Comparison of ENCODE assay signal across 28 mouse cellular contexts in the genomic region with DNA sequence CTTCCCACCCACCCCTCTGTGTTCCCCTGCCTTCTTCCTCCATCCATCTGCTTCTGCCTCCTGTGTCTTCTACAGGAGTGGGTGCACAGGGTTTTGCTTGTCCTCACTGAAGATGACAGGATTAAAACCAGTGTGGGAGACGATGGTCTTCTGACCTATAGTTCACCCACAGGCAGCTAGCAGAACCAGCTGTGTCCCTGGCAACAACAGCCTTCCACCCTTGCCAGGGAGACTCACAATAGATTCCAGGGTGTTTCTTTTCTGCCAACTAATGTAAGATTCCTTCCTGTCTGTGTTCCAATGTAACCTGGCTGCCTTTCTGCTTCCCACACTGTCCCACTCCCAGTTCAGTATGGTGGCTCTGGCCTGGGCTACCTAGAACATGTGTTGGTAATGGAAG. TPM values are rescaled to one million over a fixed set of nuclear protein-coding genes. Genes with fewer than 3 reads are reported as not detected.
DNase-seq lines count a peak whose midpoint lies in the region; ATAC-seq and TF ChIP-seq lines count a peak whose summit lies in the region.
"Had no signal": no experiment of that assay in that cellular context is flagged by ENCODE, and none has a peak within 500 bp of the region (broad histone marks: within the 10 kb centered on the region; RNA-seq: fewer than 3 reads in every experiment).

No protein-coding gene starts in this region.

- no peaks in the 10 kb centered on the region for H3K9me3 ChIP-seq in lung, embryonic 15.5 days
- H3K9me3 ChIP-seq in lung, postnatal 0 days (ENCODE audit: low read length), result no peaks in the 10 kb centered on the region
- H3K9me3 ChIP-seq in midbrain, embryonic 16.5 days (replicated peaks; ENCODE audit: control insufficient read depth, low read length, poor library complexity, severe bottlenecking), result no peaks in the 10 kb centered on the region
- H3K9me3 ChIP-seq: embryonic facial prominence, embryonic 10.5 days; embryonic facial prominence, embryonic 15.5 days; forebrain, embryonic 13.5 days; G1E; heart, embryonic 10.5 days; heart, embryonic 15.5 days; kidney, embryonic 15.5 days; limb, embryonic 10.5 days; limb, embryonic 15.5 days; liver, embryonic 13.5 days; midbrain, embryonic 12.5 days; neural tube, embryonic 13.5 days had no signal

- H3K27me3 ChIP-seq in lung, embryonic 15.5 days, result no peaks in the 10 kb centered on the region
- H3K27me3 ChIP-seq in lung, postnatal 0 days (replicated peaks; ENCODE audit: insufficient read depth, low read length), result no peaks in the 10 kb centered on the region
- no peaks in the 10 kb centered on the region for H3K27me3 ChIP-seq in midbrain, embryonic 16.5 days (ENCODE audit: control insufficient read depth, insufficient read depth, low read depth, low read length)
- H3K27me3 ChIP-seq: embryonic facial prominence, embryonic 15.5 days; forebrain, embryonic 13.5 days; heart, embryonic 15.5 days; kidney, embryonic 15.5 days; limb, embryonic 15.5 days; liver, embryonic 13.5 days; midbrain, embryonic 12.5 days; neural tube, embryonic 13.5 days had no signal

- peak overlapping the region; percentile 26 for H3K27ac ChIP-seq in lung, embryonic 15.5 days
- H3K27ac ChIP-seq in lung, postnatal 0 days (ENCODE audit: low read length), result no peak overlapping the region
- H3K27ac ChIP-seq in midbrain, embryonic 16.5 days (ENCODE audit: low read length), result no peak overlapping the region
- H3K27ac ChIP-seq: embryonic facial prominence, embryonic 10.5 days; embryonic facial prominence, embryonic 15.5 days; forebrain, embryonic 13.5 days; heart, embryonic 10.5 days; heart, embryonic 15.5 days; kidney, embryonic 15.5 days; limb, embryonic 10.5 days; limb, embryonic 15.5 days; liver, embryonic 13.5 days; midbrain, embryonic 12.5 days; neural tube, embryonic 13.5 days had no signal

- H3K9ac ChIP-seq in lung, embryonic 15.5 days, result no peak overlapping the region
- H3K9ac ChIP-seq in lung, postnatal 0 days (replicated peaks; ENCODE audit: low read depth), result no peak overlapping the region
- H3K9ac ChIP-seq in midbrain, embryonic 16.5 days (ENCODE audit: low read depth, low read length), result no peak overlapping the region
- H3K9ac ChIP-seq: embryonic facial prominence, embryonic 15.5 days; forebrain, embryonic 13.5 days; heart, embryonic 15.5 days; kidney, embryonic 15.5 days; limb, embryonic 15.5 days; liver, embryonic 13.5 days; midbrain, embryonic 12.5 days; neural tube, embryonic 13.5 days had no signal

- no peak overlapping the region for H3K4me2 ChIP-seq in lung, embryonic 15.5 days
- no peak overlapping the region for H3K4me2 ChIP-seq in lung, postnatal 0 days (replicated peaks; ENCODE audit: low read depth, low read length)
- no peak overlapping the region for H3K4me2 ChIP-seq in midbrain, embryonic 16.5 days (ENCODE audit: low read length)
- H3K4me2 ChIP-seq: embryonic facial prominence, embryonic 15.5 days; forebrain, embryonic 13.5 days; heart, embryonic 15.5 days; kidney, embryonic 15.5 days; limb, embryonic 15.5 days; liver, embryonic 13.5 days; midbrain, embryonic 12.5 days; neural tube, embryonic 13.5 days had no signal

- peak; percentile 35 to 51 for DNase-seq in layer of hippocampus, adult 18-20 months (ENCODE audit: low spot score in 2 of 2)
- no peak for DNase-seq in layer of hippocampus, postnatal 25 days (ENCODE audit: extremely low spot score in 1 of 2, low spot score in 1 of 2)
- DNase-seq in lung, adult 2 months, result no peak
- DNase-seq in lung, postnatal 0 days (ENCODE audit: low spot score), result no peak
- no peak for DNase-seq in heart, adult 11 months
- DNase-seq: adrenal gland, postnatal 36 days; cerebellum, adult 8-10 months; cerebellum, postnatal 25 days; gastrocnemius, postnatal 14 days; kidney, adult 18-20 months; kidney, postnatal 36 days; liver, embryonic 13.5 days; right cerebral cortex, postnatal 4 days; thymus, postnatal 4 days had no signal

- H3K36me3 ChIP-seq in lung, embryonic 15.5 days, result peaks cover 17% of the 10 kb centered on the region
- H3K36me3 ChIP-seq in lung, postnatal 0 days (ENCODE audit: insufficient read depth, low read length), result 0 out of 2 replicates have a peak, but pooled peaks cover 8% of the 10 kb centered on the region
- peaks cover 3% of the 10 kb centered on the region; the same call in 1 of the 2 replicates for H3K36me3 ChIP-seq in midbrain, embryonic 16.5 days (ENCODE audit: control insufficient read depth, insufficient read depth, low read length)

- TF ChIP-seq EP300 in lung, postnatal 0 days (IDR thresholded peaks at IDR 0.05), result no peak

- peaks cover 13% of the 10 kb centered on the region; the same call in 1 of the 2 replicates for H3K4me1 ChIP-seq in lung, embryonic 15.5 days
- no peaks in the 10 kb centered on the region for H3K4me1 ChIP-seq in lung, adult 2 months (ENCODE audit: control insufficient read depth, insufficient read depth, low read length)
- H3K4me1 ChIP-seq in lung, postnatal 0 days (ENCODE audit: insufficient read depth, low read depth, low read length), result no peaks in the 10 kb centered on the region; the same call in 1 of the 2 replicates
- H3K4me1 ChIP-seq in midbrain, embryonic 16.5 days (ENCODE audit: control insufficient read depth, insufficient read depth, low read length), result no peaks in the 10 kb centered on the region
- H3K4me1 ChIP-seq: embryonic facial prominence, embryonic 10.5 days; embryonic facial prominence, embryonic 15.5 days; forebrain, embryonic 13.5 days; heart, embryonic 10.5 days; kidney, embryonic 15.5 days; limb, embryonic 10.5 days; liver, embryonic 13.5 days; midbrain, embryonic 12.5 days; neural tube, embryonic 13.5 days had no signal

- TF ChIP-seq CTCF in lung, adult 2 months (IDR thresholded peaks at IDR 0.05; ENCODE audit: insufficient read depth, low read length), result no peak
- no peak for TF ChIP-seq CTCF in lung, postnatal 0 days (IDR thresholded peaks at IDR 0.05)

- no peak for TF ChIP-seq POLR2A in lung, adult 2 months (IDR thresholded peaks at IDR 0.05; ENCODE audit: borderline replicate concordance, extremely low read depth, low read depth, low read length)

- 45% methylated on average over 1 of the region's 1 CpGs for WGBS in lung, embryonic 15.5 days
- WGBS in lung, adult 2 months, result 24% methylated on average over 1 of the region's 1 CpGs
- 29% methylated on average over 1 of the region's 1 CpGs for WGBS in lung, postnatal 0 days
- 79% methylated on average over 1 of the region's 1 CpGs for WGBS in midbrain, embryonic 16.5 days

- ATAC-seq in lung, embryonic 15.5 days (ENCODE audit: borderline replicate concordance, extremely low read depth, low FRiP score, low TSS enrichment), result no peak
- peak; percentile 52 for ATAC-seq in lung, postnatal 0 days
- no peak for ATAC-seq in midbrain, embryonic 16.5 days
- ATAC-seq: forebrain, embryonic 13.5 days; hindbrain, embryonic 16.5 days had no signal

- no peak overlapping the region for H3K4me3 ChIP-seq in lung, embryonic 15.5 days
- H3K4me3 ChIP-seq in lung, adult 2 months (replicated peaks; ENCODE audit: extremely low read depth, low read depth, low read length), result no peak overlapping the region
- H3K4me3 ChIP-seq in lung, postnatal 0 days (ENCODE audit: low read depth, low read length), result no peak overlapping the region
- H3K4me3 ChIP-seq in midbrain, embryonic 16.5 days (ENCODE audit: low read depth, low read length), result no peak overlapping the region
- H3K4me3 ChIP-seq: embryonic facial prominence, embryonic 10.5 days; embryonic facial prominence, embryonic 15.5 days; forebrain, embryonic 13.5 days; heart, embryonic 10.5 days; heart, embryonic 15.5 days; kidney, embryonic 15.5 days; limb, embryonic 10.5 days; limb, embryonic 15.5 days; liver, embryonic 13.5 days; midbrain, embryonic 12.5 days; neural tube, embryonic 13.5 days had no signal

RNA-seq across cellular contexts. Expression of a gene that starts 9.3 kb away (rescaled TPM):
- 100 to 1,000 TPM in 1 of 2 experiments, 10 to 100 TPM in 1; 94.5 to 101 TPM for total RNA-seq in layer of hippocampus, adult 18-20 months (2021)
- 100 to 1,000 TPM in 1 of 2 experiments, 10 to 100 TPM in 1; 85.9 to 101 TPM for total RNA-seq in layer of hippocampus, postnatal 25 days (2021)
- polyA plus RNA-seq in lung, embryonic 15.5 days (2015; fragmentation: Nextera tagmentation; extraction: Ambion mirVana), result 76.1 and 86.2 TPM in 2 replicates
- polyA plus RNA-seq in lung, adult 2 months (2012; rRNA removed), result 56.4 and 77.5 TPM in 2 replicates
- polyA plus RNA-seq in lung, postnatal 0 days (2015; fragmentation: Nextera tagmentation; extraction: Ambion mirVana), result 46.5 and 53.2 TPM in 2 replicates
- 38.6 and 46.3 TPM in 2 replicates for polyA plus RNA-seq in midbrain, embryonic 16.5 days (2015; fragmentation: Nextera tagmentation; extraction: Ambion mirVana)

RNA-seq across cellular contexts. Expression of a gene that starts 29.1 kb away (rescaled TPM):
- 10 to 100 TPM; 65.2 to 68.1 TPM for total RNA-seq in layer of hippocampus, adult 18-20 months (2021)
- 10 to 100 TPM; 45.6 to 52.9 TPM for total RNA-seq in layer of hippocampus, postnatal 25 days (2021)
- polyA plus RNA-seq in lung, embryonic 15.5 days (2015; fragmentation: Nextera tagmentation; extraction: Ambion mirVana), result 3.6 and 4.3 TPM in 2 replicates
- 18.7 and 21.0 TPM in 2 replicates for polyA plus RNA-seq in lung, adult 2 months (2012; rRNA removed)
- 5.1 and 5.4 TPM in 2 replicates for polyA plus RNA-seq in lung, postnatal 0 days (2015; fragmentation: Nextera tagmentation; extraction: Ambion mirVana)
- 6.4 and 6.9 TPM in 2 replicates for polyA plus RNA-seq in midbrain, embryonic 16.5 days (2015; fragmentation: Nextera tagmentation; extraction: Ambion mirVana)

RNA-seq across cellular contexts. Expression of a gene that starts 55.3 kb away (rescaled TPM):
- 1 to 10 TPM; 3.2 to 3.3 TPM for total RNA-seq in layer of hippocampus, adult 18-20 months (2021)
- total RNA-seq in layer of hippocampus, postnatal 25 days (2021), result 1 to 10 TPM; 3.0 to 3.2 TPM
- polyA plus RNA-seq in lung, embryonic 15.5 days (2015; fragmentation: Nextera tagmentation; extraction: Ambion mirVana), result 31.7 and 35.2 TPM in 2 replicates
- 22.3 and 28.4 TPM in 2 replicates for polyA plus RNA-seq in lung, adult 2 months (2012; rRNA removed)
- 20.8 and 22.0 TPM in 2 replicates for polyA plus RNA-seq in lung, postnatal 0 days (2015; fragmentation: Nextera tagmentation; extraction: Ambion mirVana)
- 4.6 and 4.7 TPM in 2 replicates for polyA plus RNA-seq in midbrain, embryonic 16.5 days (2015; fragmentation: Nextera tagmentation; extraction: Ambion mirVana)

RNA-seq across cellular contexts. Expression of a gene that starts 57.2 kb away (rescaled TPM):
- 1 to 10 TPM; 1.1 TPM for total RNA-seq in layer of hippocampus, adult 18-20 months (2021)
- total RNA-seq in layer of hippocampus, postnatal 25 days (2021), result 1 to 10 TPM; 1.7 to 2.1 TPM
- polyA plus RNA-seq in lung, embryonic 15.5 days (2015; fragmentation: Nextera tagmentation; extraction: Ambion mirVana), result 134 TPM in 2 replicates
- 0.70 and 1.0 TPM in 2 replicates for polyA plus RNA-seq in lung, adult 2 months (2012; rRNA removed)
- 4.9 and 9.0 TPM in 2 replicates for polyA plus RNA-seq in lung, postnatal 0 days (2015; fragmentation: Nextera tagmentation; extraction: Ambion mirVana)
- 13.8 TPM in 2 replicates for polyA plus RNA-seq in midbrain, embryonic 16.5 days (2015; fragmentation: Nextera tagmentation; extraction: Ambion mirVana)

Comparison
In these comparisons a context has a peak if more than half of its experiments do, and no peak if none do; other contexts are left out.
1. DNase-seq: peak in layer of hippocampus, adult 18-20 months (2 of 2); none in layer of hippocampus, postnatal 25 days (0 of 2), lung, adult 2 months (single experiment), lung, postnatal 0 days (single experiment) and heart, adult 11 months (single experiment).